Mouse (Mus musculus): ENCODE data around the gene Baz1a. TPM values are rescaled to one million over a fixed set of nuclear protein-coding genes. Genes with fewer than 3 reads are reported as not detected.

Gene Baz1a
- polyA plus RNA-seq, 1 experiment from 2014 or later = 25.2 TPM

DNA sequence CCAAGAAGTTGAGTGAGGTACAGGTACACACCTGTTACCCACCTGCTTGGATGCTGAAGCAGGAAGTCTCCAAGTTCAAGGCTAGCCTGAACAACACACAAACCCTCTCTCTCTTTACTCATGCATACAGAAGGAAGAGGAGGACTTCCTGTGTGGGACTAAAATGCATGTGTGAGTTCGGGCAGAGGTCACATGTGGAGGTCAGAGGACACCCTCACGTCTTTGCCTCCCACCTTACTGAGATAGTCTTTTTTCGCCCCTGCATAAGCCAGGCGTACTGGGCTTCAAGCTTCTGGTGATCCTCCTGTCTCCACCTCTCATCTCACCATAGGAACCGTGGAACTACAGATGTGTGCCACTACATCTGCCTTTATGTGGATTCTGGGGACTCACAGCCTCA, 15.7 kb downstream of the Baz1a start:
- H3K4me2 ChIP-seq (replicated peaks; ENCODE audit: low read depth, low read length) = no peak overlapping the region
- H3K4me1 ChIP-seq (ENCODE audit: control insufficient read depth, insufficient read depth, low read length) = no peaks in the 10 kb centered on the region
- no peaks in the 10 kb centered on the region for H3K36me3 ChIP-seq (ENCODE audit: control insufficient read depth, insufficient read depth, low read length)
- H3K27ac ChIP-seq (ENCODE audit: low read depth, low read length) = no peak overlapping the region
- no peak overlapping the region for H3K4me3 ChIP-seq (ENCODE audit: low read length)
- no peak for ATAC-seq (ENCODE audit: low FRiP score, low TSS enrichment)
- no peaks in the 10 kb centered on the region for H3K9me3 ChIP-seq (ENCODE audit: control insufficient read depth, low read length)
- H3K9ac ChIP-seq (ENCODE audit: low read depth, low read length) = no peak overlapping the region
- H3K27me3 ChIP-seq (ENCODE audit: control insufficient read depth, insufficient read depth, low read length) = no peaks in the 10 kb centered on the region
- WGBS = 63% methylated on average over 5 of the region's 5 CpGs

DNA sequence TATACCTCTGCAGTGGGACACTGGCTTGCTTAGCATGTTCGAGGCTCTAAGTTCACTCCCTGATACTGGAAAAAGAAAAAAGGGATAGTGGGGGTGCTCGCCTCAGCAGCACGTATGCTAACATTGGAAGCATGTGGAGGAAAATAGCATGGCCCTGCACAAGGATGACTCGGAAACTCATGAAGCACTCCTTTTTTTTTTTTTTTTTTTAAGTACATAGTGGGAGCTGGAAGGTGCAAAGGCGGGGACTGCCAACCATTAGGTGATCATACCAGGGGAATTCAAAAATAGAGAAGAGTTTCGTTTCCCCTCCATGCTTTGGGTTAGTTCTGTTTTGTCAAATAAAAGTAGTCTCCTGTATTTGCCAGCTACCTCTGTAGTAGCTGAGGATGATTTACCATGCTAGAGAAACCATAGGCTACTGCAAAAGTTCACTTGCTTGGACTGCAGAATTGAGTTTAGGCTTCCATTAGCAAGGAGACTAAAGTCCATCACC, 17.1 kb downstream of the Baz1a start:
- no peak for ATAC-seq (ENCODE audit: low FRiP score, low TSS enrichment)
- Histone ChIP-seq H3K9me3 (ENCODE audit: control insufficient read depth, low read length) (no peaks in the 10 kb centered on the region), H3K27me3 (ENCODE audit: control insufficient read depth, insufficient read depth, low read length) (no peaks in the 10 kb centered on the region), H3K4me2 (replicated peaks; ENCODE audit: low read depth, low read length) (no peak overlapping the region), H3K36me3 (ENCODE audit: control insufficient read depth, insufficient read depth, low read length) (no peaks in the 10 kb centered on the region), H3K9ac (ENCODE audit: low read depth, low read length) (no peak overlapping the region), H3K27ac (ENCODE audit: low read depth, low read length) (no peak overlapping the region), H3K4me1 (ENCODE audit: control insufficient read depth, insufficient read depth, low read length) (no peaks in the 10 kb centered on the region), H3K4me3 (ENCODE audit: low read length) (no peak overlapping the region)
- WGBS = 85% methylated on average over 6 of the region's 6 CpGs

- ATAC-seq (ENCODE audit: low FRiP score, low TSS enrichment) = no peak
- H3K4me1 ChIP-seq (ENCODE audit: control insufficient read depth, insufficient read depth, low read length) = no peaks in the 10 kb centered on the region
Measured at GRCm38 (mm10) chr12:54995965-54996364, 18.2 kb downstream of the Baz1a start.

GRCm38 (mm10) chr12:54994418-54994817, 19.7 kb downstream of the Baz1a start:
- no peaks in the 10 kb centered on the region for H3K36me3 ChIP-seq (ENCODE audit: control insufficient read depth, insufficient read depth, low read length)
- no peaks in the 10 kb centered on the region for H3K9me3 ChIP-seq (ENCODE audit: control insufficient read depth, low read length)
- no peaks in the 10 kb centered on the region for H3K4me1 ChIP-seq (ENCODE audit: control insufficient read depth, insufficient read depth, low read length)
- no peak overlapping the region for H3K9ac ChIP-seq (ENCODE audit: low read depth, low read length)
- no peaks in the 10 kb centered on the region for H3K27me3 ChIP-seq (ENCODE audit: control insufficient read depth, insufficient read depth, low read length)
- ATAC-seq (ENCODE audit: low FRiP score, low TSS enrichment) = no peak
- H3K4me2 ChIP-seq (replicated peaks; ENCODE audit: low read depth, low read length) = no peak overlapping the region
- H3K27ac ChIP-seq (ENCODE audit: low read depth, low read length) = no peak overlapping the region
- WGBS = 91% methylated on average over 4 of the region's 4 CpGs
- H3K4me3 ChIP-seq (ENCODE audit: low read length) = no peak overlapping the region

More at GRCm38 (mm10) chr12:54995965-54996364, 18.2 kb downstream of the Baz1a start:
- no peak overlapping the region for H3K9ac ChIP-seq (ENCODE audit: low read depth, low read length)
- H3K9me3 ChIP-seq (ENCODE audit: control insufficient read depth, low read length) = no peaks in the 10 kb centered on the region
- 60% methylated on average over 3 of the region's 3 CpGs for WGBS
- H3K27ac ChIP-seq (ENCODE audit: low read depth, low read length) = no peak overlapping the region
- H3K27me3 ChIP-seq (ENCODE audit: control insufficient read depth, insufficient read depth, low read length) = no peaks in the 10 kb centered on the region
- H3K4me2 ChIP-seq (replicated peaks; ENCODE audit: low read depth, low read length) = no peak overlapping the region
- no peaks in the 10 kb centered on the region for H3K36me3 ChIP-seq (ENCODE audit: control insufficient read depth, insufficient read depth, low read length)
- no peak overlapping the region for H3K4me3 ChIP-seq (ENCODE audit: low read length)

- ATAC-seq (ENCODE audit: low FRiP score, low TSS enrichment) = no peak
- no peak overlapping the region for H3K4me3 ChIP-seq (ENCODE audit: low read length)
- H3K9me3 ChIP-seq (ENCODE audit: control insufficient read depth, low read length) = no peaks in the 10 kb centered on the region
- no peak overlapping the region for H3K9ac ChIP-seq (ENCODE audit: low read depth, low read length)
- H3K27ac ChIP-seq (ENCODE audit: low read depth, low read length) = no peak overlapping the region
- no peaks in the 10 kb centered on the region for H3K4me1 ChIP-seq (ENCODE audit: control insufficient read depth, insufficient read depth, low read length)
- WGBS = 82% methylated on average over 6 of the region's 6 CpGs
- no peak overlapping the region for H3K4me2 ChIP-seq (replicated peaks; ENCODE audit: low read depth, low read length)
- no peaks in the 10 kb centered on the region for H3K36me3 ChIP-seq (ENCODE audit: control insufficient read depth, insufficient read depth, low read length)
- H3K27me3 ChIP-seq (ENCODE audit: control insufficient read depth, insufficient read depth, low read length) = no peaks in the 10 kb centered on the region
Measured at GRCm38 (mm10) chr12:54994068-54994386, 20.1 kb downstream of the Baz1a start.

GRCm38 (mm10) chr12:54993246-54994067, 20.7 kb downstream of the Baz1a start:
- no peak overlapping the region for H3K9ac ChIP-seq (ENCODE audit: low read depth, low read length)
- H3K27ac ChIP-seq (ENCODE audit: low read depth, low read length) = no peak overlapping the region
- H3K36me3 ChIP-seq (ENCODE audit: control insufficient read depth, insufficient read depth, low read length) = no peaks in the 10 kb centered on the region
- ATAC-seq (ENCODE audit: low FRiP score, low TSS enrichment) = no peak
- H3K4me3 ChIP-seq (ENCODE audit: low read length) = no peak overlapping the region
- no peaks in the 10 kb centered on the region for H3K27me3 ChIP-seq (ENCODE audit: control insufficient read depth, insufficient read depth, low read length)
- H3K4me2 ChIP-seq (replicated peaks; ENCODE audit: low read depth, low read length) = no peak overlapping the region
- H3K4me1 ChIP-seq (ENCODE audit: control insufficient read depth, insufficient read depth, low read length) = no peaks in the 10 kb centered on the region
- H3K9me3 ChIP-seq (ENCODE audit: control insufficient read depth, low read length) = no peaks in the 10 kb centered on the region
- WGBS = 54% methylated on average over 16 of the region's 16 CpGs

DNA sequence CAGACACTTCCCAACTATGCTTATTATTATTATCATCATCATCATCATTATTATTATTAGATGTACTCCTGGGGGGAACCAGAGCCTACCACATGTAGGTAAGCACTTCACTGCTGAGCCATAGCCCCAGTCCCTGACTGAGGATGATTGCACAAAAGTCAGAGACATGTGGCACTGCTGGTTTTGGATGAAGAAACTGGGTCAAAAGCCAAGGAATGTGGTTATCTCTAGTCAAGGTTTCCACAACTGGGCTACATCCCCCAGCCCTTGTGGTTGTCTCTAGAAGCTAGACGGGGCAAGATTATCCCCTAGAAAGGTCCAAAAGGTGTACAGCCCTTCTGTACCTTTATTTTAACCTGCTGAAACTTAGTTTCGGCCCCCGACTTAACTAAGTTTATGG, 21.3 kb downstream of the Baz1a start:
- H3K27me3 ChIP-seq (ENCODE audit: control insufficient read depth, insufficient read depth, low read length) = no peaks in the 10 kb centered on the region
- H3K36me3 ChIP-seq (ENCODE audit: control insufficient read depth, insufficient read depth, low read length) = no peaks in the 10 kb centered on the region
- no peak for ATAC-seq (ENCODE audit: low FRiP score, low TSS enrichment)
- H3K4me1 ChIP-seq (ENCODE audit: control insufficient read depth, insufficient read depth, low read length) = no peaks in the 10 kb centered on the region
- H3K27ac ChIP-seq (ENCODE audit: low read depth, low read length) = no peak overlapping the region
- H3K9ac ChIP-seq (ENCODE audit: low read depth, low read length) = no peak overlapping the region
- H3K4me3 ChIP-seq (ENCODE audit: low read length) = no peak overlapping the region
- 62% methylated on average over 3 of the region's 3 CpGs for WGBS
- no peak overlapping the region for H3K4me2 ChIP-seq (replicated peaks; ENCODE audit: low read depth, low read length)
- no peaks in the 10 kb centered on the region for H3K9me3 ChIP-seq (ENCODE audit: control insufficient read depth, low read length)

- ATAC-seq (ENCODE audit: low FRiP score, low TSS enrichment) = no peak
- H3K36me3 ChIP-seq (ENCODE audit: control insufficient read depth, insufficient read depth, low read length) = no peaks in the 10 kb centered on the region
- no peak overlapping the region for H3K4me3 ChIP-seq (ENCODE audit: low read length)
- H3K4me2 ChIP-seq (replicated peaks; ENCODE audit: low read depth, low read length) = no peak overlapping the region
- H3K4me1 ChIP-seq (ENCODE audit: control insufficient read depth, insufficient read depth, low read length) = peaks cover 4% of the 10 kb centered on the region; the same call in 1 of the 2 replicates
- no peaks in the 10 kb centered on the region for H3K9me3 ChIP-seq (ENCODE audit: control insufficient read depth, low read length)
- no peak overlapping the region for H3K27ac ChIP-seq (ENCODE audit: low read depth, low read length)
- WGBS = 80% methylated on average over 4 of the region's 4 CpGs
- H3K27me3 ChIP-seq (ENCODE audit: control insufficient read depth, insufficient read depth, low read length) = no peaks in the 10 kb centered on the region
- no peak overlapping the region for H3K9ac ChIP-seq (ENCODE audit: low read depth, low read length)
Measured at GRCm38 (mm10) chr12:54988323-54988850, 25.8 kb downstream of the Baz1a start.

DNA sequence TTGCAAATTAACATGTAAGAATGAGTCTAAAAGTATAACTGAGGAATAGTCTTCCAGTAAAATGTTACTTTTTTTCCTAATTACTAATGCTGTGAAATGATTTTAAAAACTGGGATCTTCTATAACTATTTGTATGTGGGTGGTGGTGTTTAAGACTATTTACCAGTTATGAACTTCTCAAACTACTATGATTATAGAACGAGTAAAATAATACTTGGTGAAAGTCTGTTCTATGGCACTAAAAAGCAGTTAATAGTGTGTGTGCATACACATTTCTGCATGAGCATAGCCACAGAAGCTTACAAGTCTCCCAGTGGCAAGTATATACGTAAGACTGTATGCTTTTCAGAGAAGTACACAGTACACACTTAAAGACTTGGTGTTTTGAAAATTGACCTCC, 27.0 kb downstream of the Baz1a start:
- no peak for ATAC-seq (ENCODE audit: low FRiP score, low TSS enrichment)
- Histone ChIP-seq H3K27me3 (ENCODE audit: control insufficient read depth, insufficient read depth, low read length) (no peaks in the 10 kb centered on the region), H3K4me3 (ENCODE audit: low read length) (no peak overlapping the region), H3K4me1 (ENCODE audit: control insufficient read depth, insufficient read depth, low read length) (peaks cover 4% of the 10 kb centered on the region; the same call in 1 of the 2 replicates), H3K27ac (ENCODE audit: low read depth, low read length) (no peak overlapping the region), H3K36me3 (ENCODE audit: control insufficient read depth, insufficient read depth, low read length) (no peaks in the 10 kb centered on the region; the same call in 1 of the 2 replicates), H3K4me2 (replicated peaks; ENCODE audit: low read depth, low read length) (no peak overlapping the region), H3K9ac (ENCODE audit: low read depth, low read length) (no peak overlapping the region), H3K9me3 (ENCODE audit: control insufficient read depth, low read length) (no peaks in the 10 kb centered on the region)
- WGBS = 88% methylated on average over 2 of the region's 2 CpGs

Data from kidney, embryonic 14.5 days (tissue).